Mouse (Mus musculus) liver, embryonic 13.5 days (tissue): ENCODE measurements around the gene Agrn. TPM values are rescaled to one million over a fixed set of nuclear protein-coding genes. Genes with fewer than 3 reads are reported as not detected.
A peak's percentile ranks its signal among the peaks of the same experiment; 100 is the strongest.

Source experiments
- ATAC-seq: fragments of 200-750 bp; cut with Nextera tagmentation; 2 replicates; pipeline ENCODE4 v1.8.0; 2017; ENCODE audit warnings: low read depth, mild to moderate bottlenecking, moderate number of reproducible peaks, moderate library complexity
- DNase-seq: peaks from one replicate; pipeline ENCODE4 v3.0.0; 2022
- H3K27ac ChIP-seq: fragments of 300-500 bp; sonication (generic); 2 replicates; pipeline ENCODE4 v1.5.1; 2015; ENCODE audit warnings: moderate library complexity, mild to moderate bottlenecking, inconsistent platforms
- H3K27me3 ChIP-seq: fragments of 300-500 bp; sonication (generic); 2 replicates; pipeline ENCODE4 v1.6.1; 2015; ENCODE audit warnings: mild to moderate bottlenecking, inconsistent platforms
- H3K36me3 ChIP-seq: fragments of 300-500 bp; sonication (generic); 2 replicates; pipeline ENCODE4 v1.6.1; 2015; ENCODE audit warnings: mild to moderate bottlenecking, inconsistent platforms
- H3K4me1 ChIP-seq: fragments of 300-500 bp; sonication (generic); replicated peaks from 2 replicates; pipeline ENCODE4 v1.6.1; 2015; ENCODE audit warnings: inconsistent platforms
- H3K4me2 ChIP-seq: fragments of 300-500 bp; sonication (generic); 2 replicates; pipeline ENCODE4 v1.6.1; 2015; ENCODE audit warnings: inconsistent platforms, mild to moderate bottlenecking, moderate library complexity
- H3K4me3 ChIP-seq: fragments of 300-500 bp; sonication (generic); replicated peaks from 2 replicates; pipeline ENCODE4 v1.5.1; 2015; ENCODE audit warnings: mild to moderate bottlenecking, inconsistent platforms
- H3K9ac ChIP-seq: fragments of 300-500 bp; sonication (generic); 2 replicates; pipeline ENCODE4 v1.6.1; 2015; ENCODE audit warnings: mild to moderate bottlenecking, inconsistent platforms
- H3K9me3 ChIP-seq: fragments of 300-500 bp; sonication (generic); replicated peaks from 2 replicates; pipeline ENCODE4 v1.6.1; 2016; ENCODE audit warnings: inconsistent platforms
- WGBS: fragments of 180-500 bp; shearing (Covaris S2); methylation state at CpG from one replicate; pipeline ENCODE4 v1.1.7; 2015; ENCODE audit not compliant: insufficient replicate concordance; 5-methylcytosine and 5-hydroxymethylcytosine counted together
- polyA plus RNA-seq: library from polyadenylated mRNA; unstranded; fragments of >200 nt; fragmentation: Nextera tagmentation; extraction: Ambion mirVana; gene quantifications from 2 replicates; pipeline ENCODE4 v1.2.1, GENCODE M21; 2015

The Agrn gene
- polyA plus RNA-seq, 1 experiment from 2014 or later = 8.5 TPM

DNA sequence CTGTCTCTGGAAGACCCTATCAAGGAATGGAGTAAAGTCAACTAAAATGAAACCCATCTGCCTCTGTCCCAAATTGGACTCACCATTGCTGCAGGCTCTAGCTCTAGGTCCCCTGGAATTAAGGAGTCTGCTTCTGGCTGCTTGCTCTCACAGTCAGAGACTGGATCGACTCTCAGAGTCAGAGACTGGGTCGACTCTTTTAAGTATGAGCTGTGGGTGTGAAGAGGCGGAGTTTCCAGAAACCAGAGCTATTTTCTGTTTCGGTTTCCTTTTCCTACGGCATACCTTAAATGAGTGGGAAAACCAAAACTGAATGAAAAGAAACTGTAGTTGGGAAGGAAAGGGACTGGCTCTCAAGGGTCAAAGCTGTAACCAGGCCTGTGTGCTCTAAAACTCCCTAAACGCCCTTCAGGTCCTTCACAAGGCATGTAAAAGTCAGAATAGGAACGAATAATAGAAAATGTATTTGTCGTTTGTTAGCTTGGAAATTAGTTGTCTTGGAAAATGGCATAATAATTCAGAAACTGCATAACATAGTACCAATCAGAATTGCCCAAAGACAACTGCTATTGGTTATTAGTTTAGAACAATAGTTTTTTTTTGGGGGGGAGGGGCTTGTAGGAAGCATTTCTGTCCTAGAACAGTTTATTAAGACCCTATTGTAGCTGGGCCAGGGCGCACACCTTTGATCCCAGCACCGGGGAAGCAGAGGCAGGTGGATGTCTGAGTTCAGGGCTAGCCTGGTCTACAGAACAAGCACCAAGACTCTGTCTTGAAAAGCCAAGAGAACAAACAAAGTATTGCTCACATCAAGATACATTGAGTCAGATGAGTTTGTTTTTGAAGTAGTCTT is 3.6 kb upstream of the Agrn start, which contains the start of gene Isg15:
Gene Isg15 (minus strand): TSS at position 196 of the 853 bp plus-strand sequence.
- WGBS = 39% methylated on average over 10 of the region's 10 CpGs
- DNase-seq (no peak), ATAC-seq (no peak)
- Histone ChIP-seq H3K36me3 (no peaks in the 10 kb centered on the region), H3K4me1 (peaks cover 77% of the 10 kb centered on the region), H3K4me2 (peak within 1 kb of the TSS; percentile 42), H3K9me3 (no peaks in the 10 kb centered on the region), H3K9ac (peak within 1 kb of the TSS; percentile 39; the same call in 1 of the 2 replicates), H3K4me3 (peak within 1 kb of the TSS; percentile 16), H3K27me3 (peaks cover 56% of the 10 kb centered on the region), H3K27ac (0 out of 2 replicates have a peak within 1 kb of the TSS, but pooled peaks have one; percentile 19)

GRCm38 (mm10) chr4:156197829-156198205 is 529 bp upstream of the Agrn start:
- Histone ChIP-seq H3K27ac (peak overlapping the region; percentile 93), H3K27me3 (peaks cover 54% of the 10 kb centered on the region), H3K4me1 (peaks cover 84% of the 10 kb centered on the region), H3K9ac (peak overlapping the region; percentile 82), H3K9me3 (no peaks in the 10 kb centered on the region), H3K4me2 (peak overlapping the region; percentile 99), H3K4me3 (peak overlapping the region; percentile 83), H3K36me3 (no peaks in the 10 kb centered on the region)
- ATAC-seq (peak; percentile 86), DNase-seq (peak; percentile 90)
- under 1% methylated on average over 26 of the region's 26 CpGs for WGBS

DNA sequence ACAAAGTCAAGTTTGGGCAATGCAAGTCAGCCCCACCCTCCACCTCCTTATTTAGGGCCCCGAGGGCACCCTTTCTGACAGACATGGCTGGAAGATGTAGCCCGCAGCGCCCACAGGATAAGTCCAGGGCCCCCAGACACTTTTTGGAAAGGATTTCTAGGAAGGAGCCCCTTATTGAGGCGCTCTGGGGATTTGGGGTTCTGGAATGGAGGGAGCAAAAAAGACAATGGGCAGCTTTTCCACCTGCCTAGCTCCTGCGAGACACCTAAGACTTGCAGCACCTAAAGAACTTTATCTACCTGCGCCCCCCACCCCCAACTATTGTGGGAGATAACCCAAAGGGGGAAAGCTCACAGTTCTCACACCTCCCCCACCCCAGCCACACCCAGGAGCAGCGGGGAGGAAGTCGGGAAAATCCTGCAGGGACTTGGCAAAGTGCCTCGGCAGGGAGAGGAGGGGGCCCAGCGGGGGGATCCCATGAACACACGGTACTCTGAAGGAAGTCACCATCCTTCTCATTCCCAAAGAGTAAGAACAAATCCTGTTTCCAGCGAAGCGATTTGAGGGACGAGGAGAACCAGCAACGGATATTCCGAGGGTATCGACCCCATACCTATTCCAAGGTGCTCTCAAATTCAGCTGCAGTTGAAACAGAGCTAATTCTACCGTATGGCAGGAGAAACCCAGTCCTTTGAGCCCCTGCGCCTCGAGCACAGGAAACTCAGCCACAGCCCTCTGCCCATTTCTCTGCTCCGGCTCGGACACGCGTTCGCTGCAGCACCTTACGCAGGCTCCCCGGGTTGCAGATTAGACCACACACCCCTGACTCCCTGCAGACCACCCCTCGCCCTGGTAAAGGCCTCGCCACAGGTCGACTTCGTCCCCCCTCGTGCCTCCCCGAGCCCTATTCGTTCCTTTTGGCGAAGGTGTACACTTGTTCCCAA is 1.1 kb downstream of the Agrn start:
- peaks cover 46% of the 10 kb centered on the region for H3K27me3 ChIP-seq
- H3K27ac ChIP-seq = peak overlapping the region; percentile 39
- H3K4me3 ChIP-seq = peak overlapping the region; percentile 83
- H3K9ac ChIP-seq = peak overlapping the region; percentile 87
- H3K9me3 ChIP-seq = no peaks in the 10 kb centered on the region
- ATAC-seq (no peak), DNase-seq (no peak)
- peaks cover 87% of the 10 kb centered on the region for H3K4me1 ChIP-seq
- peaks cover 6% of the 10 kb centered on the region; the same call in 1 of the 2 replicates for H3K36me3 ChIP-seq
- peak overlapping the region; percentile 99 for H3K4me2 ChIP-seq
- 9% methylated on average over 35 of the region's 35 CpGs for WGBS

DNA sequence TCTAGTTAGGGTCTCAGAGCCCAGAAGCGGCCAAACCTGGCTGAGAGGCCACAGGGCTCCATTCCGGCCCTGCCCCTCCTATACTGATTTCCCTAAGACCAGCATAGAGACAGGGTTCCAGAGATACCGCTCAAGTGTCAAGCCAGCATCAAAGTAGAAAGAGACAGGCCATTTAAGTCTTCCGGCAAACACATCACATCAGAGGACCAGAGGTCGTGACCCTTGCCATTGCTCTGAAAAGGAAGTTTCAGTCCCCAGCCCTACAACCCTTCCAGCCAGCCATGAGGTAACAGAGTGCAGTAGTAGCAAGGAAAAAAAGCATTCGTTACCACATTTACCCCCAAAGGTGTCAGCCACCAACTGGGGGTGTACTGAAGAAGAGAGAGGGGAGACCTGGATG is 2.9 kb downstream of the Agrn start:
- DNase-seq (no peak), ATAC-seq (no peak)
- H3K36me3 ChIP-seq = peaks cover 11% of the 10 kb centered on the region
- no peak overlapping the region for H3K4me3 ChIP-seq
- H3K9me3 ChIP-seq = no peaks in the 10 kb centered on the region
- WGBS = 58% methylated on average over 6 of the region's 6 CpGs
- peaks cover 84% of the 10 kb centered on the region for H3K4me1 ChIP-seq
- H3K27ac ChIP-seq = no peak overlapping the region
- H3K4me2 ChIP-seq = no peak overlapping the region; the same call in 1 of the 2 replicates
- peaks cover 40% of the 10 kb centered on the region for H3K27me3 ChIP-seq
- no peak overlapping the region for H3K9ac ChIP-seq

- H3K36me3 ChIP-seq = peaks cover 11% of the 10 kb centered on the region
- H3K4me2 ChIP-seq = 0 out of 2 replicates have a peak overlapping the region, but pooled peaks have one; percentile 10
- H3K9ac ChIP-seq = no peak overlapping the region
- peaks cover 40% of the 10 kb centered on the region for H3K27me3 ChIP-seq
- no peak overlapping the region; the same call in 1 of the 2 replicates for H3K27ac ChIP-seq
- no peaks in the 10 kb centered on the region for H3K9me3 ChIP-seq
- no peak for ATAC-seq
- peaks cover 86% of the 10 kb centered on the region for H3K4me1 ChIP-seq
- H3K4me3 ChIP-seq = no peak overlapping the region
- DNase-seq = no peak
- WGBS = 72% methylated on average over 5 of the region's 5 CpGs
Measured at GRCm38 (mm10) chr4:156193906-156194305, 3.4 kb downstream of the Agrn start.

GRCm38 (mm10) chr4:156193200-156193590 is 4.1 kb downstream of the Agrn start:
- 38% methylated on average over 2 of the region's 2 CpGs for WGBS
- Histone ChIP-seq H3K27ac (no peak overlapping the region), H3K36me3 (peaks cover 11% of the 10 kb centered on the region), H3K9me3 (no peaks in the 10 kb centered on the region), H3K9ac (no peak overlapping the region), H3K4me1 (peaks cover 86% of the 10 kb centered on the region), H3K4me2 (no peak overlapping the region), H3K27me3 (peaks cover 40% of the 10 kb centered on the region), H3K4me3 (no peak overlapping the region)
- DNase-seq (no peak), ATAC-seq (no peak)

DNA sequence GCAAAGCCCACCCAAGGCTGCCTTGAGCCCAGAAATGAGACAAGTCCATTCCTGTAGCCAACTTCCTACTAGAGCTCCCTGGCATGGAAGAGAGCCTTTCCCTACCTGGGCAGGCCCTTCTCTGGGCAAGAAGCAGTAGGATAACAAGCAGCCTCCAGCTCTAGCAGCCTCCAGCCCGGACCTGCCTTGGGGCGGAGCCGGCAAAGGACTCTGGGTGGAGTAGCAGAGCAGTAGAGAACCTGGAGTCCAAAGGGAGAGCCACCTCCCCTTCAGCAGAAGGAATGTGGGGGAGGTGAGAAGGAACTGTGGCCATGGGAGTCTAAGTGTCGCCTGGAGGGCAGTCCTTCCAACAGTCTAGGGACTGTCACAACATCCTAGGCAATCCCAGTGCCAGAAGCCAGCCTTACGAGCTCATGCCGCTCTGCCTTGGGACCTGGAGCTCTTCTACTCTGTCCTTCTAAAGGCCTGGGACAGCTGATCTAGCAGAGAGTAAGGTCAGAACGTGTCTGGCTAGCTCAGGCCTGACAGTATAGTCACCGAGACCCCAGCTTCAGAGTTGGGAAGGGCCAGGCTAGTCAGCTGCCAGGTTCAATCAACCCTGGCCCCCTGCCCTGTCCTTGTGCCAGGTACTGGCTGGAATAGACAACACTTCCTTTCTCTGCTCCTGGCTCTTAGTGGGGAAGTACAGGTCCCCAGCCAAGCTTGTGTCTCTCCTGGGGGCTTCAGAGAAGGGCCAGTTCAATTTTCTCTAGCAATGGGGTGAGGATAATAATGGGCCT is 4.7 kb downstream of the Agrn start:
- 58% methylated on average over 8 of the region's 8 CpGs for WGBS
- H3K27me3 ChIP-seq = peaks cover 40% of the 10 kb centered on the region
- peak overlapping the region; percentile 19; the same call in 1 of the 2 replicates for H3K4me2 ChIP-seq
- peaks cover 11% of the 10 kb centered on the region for H3K36me3 ChIP-seq
- ATAC-seq = peak; percentile 35
- no peak overlapping the region for H3K4me3 ChIP-seq
- peak overlapping the region; percentile 34 for H3K9ac ChIP-seq
- DNase-seq = peak; percentile 50
- no peaks in the 10 kb centered on the region for H3K9me3 ChIP-seq
- peaks cover 88% of the 10 kb centered on the region for H3K4me1 ChIP-seq
- no peak overlapping the region for H3K27ac ChIP-seq

DNA sequence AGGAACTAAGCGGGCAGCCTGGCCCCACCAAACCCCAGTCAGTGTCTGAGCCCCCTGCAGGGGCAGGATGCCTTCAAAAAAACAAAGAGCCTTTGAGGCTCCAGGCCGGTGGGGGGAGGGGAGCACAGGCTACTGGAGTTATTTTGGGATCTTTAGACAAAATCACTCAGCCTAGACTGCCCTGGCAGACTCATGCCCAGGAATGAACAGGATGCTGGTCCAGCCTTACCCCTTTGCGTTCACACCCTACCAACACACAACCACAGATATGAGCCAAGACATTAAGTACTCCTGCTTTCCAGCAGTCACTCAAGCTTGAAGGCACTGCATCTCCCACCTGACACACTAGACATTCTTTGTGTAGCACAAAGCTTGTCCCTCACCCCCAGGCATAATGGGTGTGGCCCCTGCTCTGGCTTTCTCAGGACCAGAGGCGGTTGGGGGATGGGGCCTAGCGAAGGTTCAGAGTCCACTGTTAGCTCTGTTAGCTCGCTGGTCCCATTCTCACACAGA is 8.4 kb downstream of the Agrn start:
- Histone ChIP-seq H3K27ac (peak overlapping the region; percentile 40), H3K9me3 (no peaks in the 10 kb centered on the region), H3K4me1 (peaks cover 94% of the 10 kb centered on the region), H3K36me3 (peaks cover 11% of the 10 kb centered on the region), H3K4me3 (no peak overlapping the region), H3K9ac (no peak overlapping the region), H3K27me3 (peaks cover 11% of the 10 kb centered on the region; the same call in 1 of the 2 replicates), H3K4me2 (peak overlapping the region; percentile 15; the same call in 1 of the 2 replicates)
- DNase-seq = no peak
- no peak for ATAC-seq
- 44% methylated on average over 6 of the region's 6 CpGs for WGBS

DNA sequence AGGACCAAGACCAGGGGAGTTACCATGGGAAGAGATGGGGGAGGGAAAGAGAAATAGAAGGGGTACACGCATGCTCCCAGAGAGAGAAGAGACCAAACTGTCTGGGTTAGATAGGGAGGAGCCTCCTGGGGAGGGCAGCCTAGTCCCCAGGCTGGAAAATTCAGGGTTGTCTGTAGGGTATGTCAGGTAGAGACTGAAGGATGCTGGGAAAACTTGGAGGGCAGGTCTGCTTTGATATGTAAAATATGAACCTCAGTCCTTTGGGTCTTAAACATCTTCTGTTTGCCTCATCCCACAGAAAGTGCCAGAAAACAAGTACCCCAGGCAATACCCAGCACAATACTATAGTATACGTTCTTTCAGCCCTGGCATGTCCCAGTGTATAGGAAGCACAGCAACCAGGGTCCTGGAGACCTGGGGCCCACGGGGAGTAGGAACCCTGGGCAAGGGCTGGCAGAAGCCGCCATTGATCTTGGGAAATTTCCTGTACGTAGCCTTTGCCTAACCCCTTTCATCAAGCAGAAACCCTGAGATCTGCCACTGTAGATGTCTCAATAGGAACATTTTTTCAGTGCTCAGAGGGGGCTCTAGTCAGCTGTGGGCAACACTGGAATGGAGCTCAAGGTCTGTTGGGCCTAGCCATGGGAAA is 9.0 kb downstream of the Agrn start:
- H3K4me3 ChIP-seq = no peak overlapping the region
- ATAC-seq (no peak), DNase-seq (no peak)
- peak overlapping the region; percentile 40; the same call in 1 of the 2 replicates for H3K27ac ChIP-seq
- H3K9ac ChIP-seq = no peak overlapping the region
- peaks cover 5% of the 10 kb centered on the region; the same call in 1 of the 2 replicates for H3K27me3 ChIP-seq
- H3K9me3 ChIP-seq = no peaks in the 10 kb centered on the region
- no peak overlapping the region for H3K4me2 ChIP-seq
- WGBS = 63% methylated on average over 5 of the region's 5 CpGs
- H3K36me3 ChIP-seq = peaks cover 11% of the 10 kb centered on the region
- peaks cover 94% of the 10 kb centered on the region for H3K4me1 ChIP-seq
